Mouse (Mus musculus): ENCODE results near the gene Kank3.

DNA sequence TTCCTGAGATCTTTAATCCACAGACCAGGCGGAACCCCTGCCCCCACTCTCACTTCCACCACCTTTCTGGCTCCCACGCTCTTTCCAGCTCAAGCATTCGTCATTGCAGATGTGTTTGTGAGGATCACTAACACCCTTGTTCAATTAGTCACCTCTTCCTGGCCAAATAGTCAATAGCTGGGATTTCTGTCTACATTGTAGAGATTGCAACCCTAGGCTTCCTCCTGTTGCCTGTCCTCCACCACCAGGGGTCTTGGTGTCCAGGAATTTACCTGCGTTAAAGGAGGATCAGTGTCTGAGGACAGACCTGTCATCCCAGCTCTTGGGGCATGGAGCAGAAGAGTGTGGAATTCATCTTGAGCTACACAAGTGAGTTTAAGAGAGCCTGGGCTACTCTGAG, 28.3 kb upstream of the Kank3 start:
- TF ChIP-seq CTCF (conservative IDR thresholded peaks at IDR 0.05; ENCODE audit: low read length) (0 out of 2 replicates have a peak, but pooled peaks have one; percentile 14), POU5F1 (IDR thresholded peaks at IDR 0.05; ENCODE audit: borderline replicate concordance, low read length) (no peak)

All from E14TG2a.4 (cell line).